Mouse (Mus musculus) intestine, embryonic 14.5 days (tissue): Measurements from ENCODE around the gene Itga6. TPM values are rescaled to one million over a fixed set of nuclear protein-coding genes. Genes with fewer than 3 reads are reported as not detected.

ENCODE experiments used
- ATAC-seq: fragments of 200-750 bp; cut with Nextera tagmentation; replicated peaks from 2 replicates; pipeline ENCODE4 v1.8.0; 2017; ENCODE audit warnings: low read depth, moderate number of reproducible peaks, moderate TSS enrichment, moderate library complexity; ENCODE audit not compliant: low FRiP score, low TSS enrichment
- DNase-seq: peaks from one replicate; pipeline ENCODE4 v3.0.0-alpha.2; 2018; ENCODE audit warnings: low spot score
- H3K27ac ChIP-seq: fragments of 300-500 bp; sonication (generic); 2 replicates; pipeline ENCODE4 v1.5.1; 2014; ENCODE audit warnings: low read depth, mild to moderate bottlenecking, control low read depth
- H3K27me3 ChIP-seq: fragments of 300-500 bp; sonication (generic); replicated peaks from 2 replicates; pipeline ENCODE4 v1.6.1; 2014; ENCODE audit warnings: low read length, control low read depth; ENCODE audit not compliant: control insufficient read depth, insufficient read depth
- H3K36me3 ChIP-seq: fragments of 300-500 bp; sonication (generic); 2 replicates; pipeline ENCODE4 v1.6.1; 2014; ENCODE audit warnings: low read length, control low read depth; ENCODE audit not compliant: control insufficient read depth, insufficient read depth
- H3K4me1 ChIP-seq: fragments of 300-500 bp; sonication (generic); replicated peaks from 2 replicates; pipeline ENCODE4 v1.6.1; 2014; ENCODE audit warnings: low read length, control low read depth, mixed read lengths; ENCODE audit not compliant: control insufficient read depth, insufficient read depth
- H3K4me2 ChIP-seq: fragments of 300-500 bp; sonication (generic); 2 replicates; pipeline ENCODE4 v1.6.1; 2014; ENCODE audit warnings: low read length
- H3K4me3 ChIP-seq: fragments of 300-500 bp; sonication (generic); 2 replicates; pipeline ENCODE4 v1.5.1; 2014; ENCODE audit warnings: low read depth, low read length, control low read depth, mixed read lengths
- H3K9ac ChIP-seq: fragments of 300-500 bp; sonication (generic); 2 replicates; pipeline ENCODE4 v1.6.1; 2014; ENCODE audit warnings: mild to moderate bottlenecking, low read length
- H3K9me3 ChIP-seq: fragments of 300-500 bp; sonication (generic); 2 replicates; pipeline ENCODE4 v1.6.1; 2016; ENCODE audit warnings: low read length, control low read depth; ENCODE audit not compliant: control insufficient read depth
- WGBS: fragments of 180-500 bp; shearing (Covaris S2); extraction: QIAGEN DNeasy Blood & Tissue Kit; methylation state at CpG from one replicate; pipeline ENCODE4 v1.1.7; 2014; 5-methylcytosine and 5-hydroxymethylcytosine counted together
- polyA plus RNA-seq: library from polyadenylated mRNA; unstranded; fragments of >200 nt; fragmentation: Nextera tagmentation; extraction: Ambion mirVana; gene quantifications from 2 replicates; pipeline ENCODE4 v1.2.1, GENCODE M21; 2014

The Itga6 gene
- polyA plus RNA-seq, 1 experiment from 2014 or later: 62.1 TPM

GRCm38 (mm10) chr2:71816391-71817041 lies 71.1 kb downstream of the Itga6 start:
- Histone ChIP-seq H3K4me3 (no peak overlapping the region), H3K27ac (no peak overlapping the region), H3K4me2 (no peak overlapping the region), H3K9me3 (no peaks in the 10 kb centered on the region), H3K36me3 (peaks cover 5% of the 10 kb centered on the region; the same call in 1 of the 2 replicates), H3K4me1 (peaks cover 20% of the 10 kb centered on the region), H3K27me3 (no peaks in the 10 kb centered on the region), H3K9ac (no peak overlapping the region)
- WGBS: 42% methylated on average over 14 of the region's 14 CpGs
- DNase-seq (no peak), ATAC-seq (no peak)

DNA sequence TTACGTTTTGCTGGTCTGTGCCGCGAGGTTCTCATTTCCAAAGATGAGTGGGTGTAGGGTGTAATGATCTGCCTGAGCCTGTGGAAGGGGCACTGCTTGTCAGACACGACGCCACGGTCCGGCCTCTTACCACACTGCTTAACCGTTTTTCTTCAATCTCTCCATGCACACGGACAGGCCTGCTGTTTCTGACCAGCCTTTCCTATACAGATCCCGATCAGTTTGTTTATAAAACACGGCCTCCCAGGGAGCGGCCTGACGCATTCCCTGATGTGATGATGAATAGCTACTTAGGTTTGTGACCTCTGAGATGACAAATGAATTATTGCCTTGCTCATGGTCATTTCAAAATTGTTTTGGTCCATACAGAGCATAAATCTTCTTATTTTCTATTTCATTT lies 78.7 kb downstream of the Itga6 start:
- Histone ChIP-seq H3K27ac (no peak overlapping the region), H3K9ac (no peak overlapping the region), H3K27me3 (no peaks in the 10 kb centered on the region), H3K36me3 (peaks cover 10% of the 10 kb centered on the region; the same call in 1 of the 2 replicates), H3K4me3 (no peak overlapping the region), H3K4me1 (no peaks in the 10 kb centered on the region), H3K4me2 (no peak overlapping the region), H3K9me3 (no peaks in the 10 kb centered on the region)
- WGBS: 39% methylated on average over 13 of the region's 13 CpGs
- DNase-seq (no peak), ATAC-seq (no peak)

DNA sequence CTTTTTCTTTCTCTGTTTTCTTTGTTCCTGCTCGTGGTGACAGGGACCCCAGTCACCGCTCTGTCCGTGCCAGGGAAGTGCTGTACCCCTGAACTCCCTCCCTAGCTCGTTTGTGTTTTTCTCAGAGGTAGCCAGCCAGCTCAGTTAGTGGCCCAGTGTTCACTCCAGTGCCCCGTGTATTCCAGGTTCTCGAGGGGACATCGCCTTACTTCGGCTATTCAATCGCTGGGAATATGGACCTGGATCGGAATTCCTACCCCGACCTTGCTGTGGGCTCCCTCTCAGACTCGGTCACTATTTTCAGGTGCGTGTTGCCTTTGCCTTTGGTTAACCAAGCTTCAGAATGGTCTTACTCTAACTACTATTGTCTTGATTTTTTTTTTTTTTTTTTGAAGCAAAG lies 82.3 kb downstream of the Itga6 start:
- Histone ChIP-seq H3K4me1 (no peaks in the 10 kb centered on the region), H3K9me3 (no peaks in the 10 kb centered on the region), H3K9ac (no peak overlapping the region), H3K4me2 (no peak overlapping the region), H3K4me3 (no peak overlapping the region), H3K36me3 (peaks cover 5% of the 10 kb centered on the region; the same call in 1 of the 2 replicates), H3K27ac (no peak overlapping the region), H3K27me3 (no peaks in the 10 kb centered on the region)
- ATAC-seq (no peak), DNase-seq (no peak)
- WGBS: 78% methylated on average over 13 of the region's 13 CpGs

DNA sequence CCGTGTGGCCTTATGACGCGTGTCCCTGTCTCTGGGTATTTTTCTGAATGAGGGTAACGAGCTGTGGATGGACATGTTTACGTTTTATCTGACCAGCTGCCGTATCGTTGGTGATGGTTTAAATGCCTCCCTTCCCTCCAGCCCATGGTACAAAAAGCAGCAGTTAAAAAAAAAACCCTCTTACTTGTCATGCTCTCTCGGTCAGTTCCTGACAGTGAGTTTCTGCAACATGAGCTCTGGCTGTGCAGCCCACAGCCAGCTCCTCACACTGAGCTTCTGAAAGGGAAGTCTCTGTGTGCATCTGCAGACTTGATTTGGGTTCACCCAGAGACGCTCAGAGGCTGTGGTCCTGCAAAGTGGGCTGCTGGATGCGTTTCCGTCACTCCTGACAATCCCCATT lies 83.5 kb downstream of the Itga6 start:
- WGBS: 51% methylated on average over 11 of the region's 11 CpGs
- H3K27ac ChIP-seq: no peak overlapping the region
- no peaks in the 10 kb centered on the region for H3K4me1 ChIP-seq
- no peak for ATAC-seq
- H3K9me3 ChIP-seq: no peaks in the 10 kb centered on the region
- H3K4me3 ChIP-seq: no peak overlapping the region
- peaks cover 5% of the 10 kb centered on the region; the same call in 1 of the 2 replicates for H3K36me3 ChIP-seq
- H3K27me3 ChIP-seq: no peaks in the 10 kb centered on the region
- no peak overlapping the region for H3K9ac ChIP-seq
- no peak overlapping the region for H3K4me2 ChIP-seq
- no peak for DNase-seq

GRCm38 (mm10) chr2:71833626-71834025 lies 88.2 kb downstream of the Itga6 start:
- Histone ChIP-seq H3K4me1 (no peaks in the 10 kb centered on the region), H3K9me3 (no peaks in the 10 kb centered on the region), H3K4me2 (no peak overlapping the region), H3K27ac (no peak overlapping the region), H3K4me3 (no peak overlapping the region), H3K27me3 (no peaks in the 10 kb centered on the region), H3K9ac (no peak overlapping the region), H3K36me3 (no peaks in the 10 kb centered on the region)
- WGBS: 76% methylated on average over 6 of the region's 6 CpGs
- ATAC-seq: no peak
- DNase-seq: no peak

DNA sequence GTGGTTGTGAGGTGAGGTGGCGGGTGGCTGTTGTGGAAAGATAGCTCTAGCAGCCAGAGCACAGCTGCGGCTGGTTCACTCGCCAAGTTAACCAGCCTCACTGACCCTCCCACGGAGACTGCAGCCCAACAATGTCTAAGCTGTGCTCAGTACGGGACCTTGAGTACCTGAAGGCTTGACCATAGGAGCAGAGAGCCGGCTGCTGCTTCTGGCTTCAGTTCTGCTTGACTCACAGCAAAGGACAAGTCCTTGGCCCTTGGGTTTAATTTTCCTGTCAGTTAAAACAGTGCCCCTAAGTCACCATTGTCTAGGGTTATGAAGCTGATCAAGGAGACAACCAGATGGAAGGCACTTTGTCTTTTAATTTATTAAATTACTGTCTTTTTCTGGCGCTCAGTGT lies 89.0 kb downstream of the Itga6 start:
- WGBS: 80% methylated on average over 7 of the region's 7 CpGs
- H3K9me3 ChIP-seq: no peaks in the 10 kb centered on the region
- no peak for ATAC-seq
- H3K27me3 ChIP-seq: no peaks in the 10 kb centered on the region
- H3K27ac ChIP-seq: no peak overlapping the region
- H3K4me2 ChIP-seq: no peak overlapping the region
- H3K4me3 ChIP-seq: no peak overlapping the region
- no peaks in the 10 kb centered on the region for H3K4me1 ChIP-seq
- no peak overlapping the region for H3K9ac ChIP-seq
- H3K36me3 ChIP-seq: no peaks in the 10 kb centered on the region
- DNase-seq: no peak

- no peaks in the 10 kb centered on the region for H3K27me3 ChIP-seq
- H3K27ac ChIP-seq: no peak overlapping the region
- H3K4me3 ChIP-seq: no peak overlapping the region
- H3K9me3 ChIP-seq: no peaks in the 10 kb centered on the region
- H3K4me2 ChIP-seq: no peak overlapping the region
- no peak for DNase-seq
- 81% methylated on average over 8 of the region's 8 CpGs for WGBS
- H3K36me3 ChIP-seq: no peaks in the 10 kb centered on the region
- ATAC-seq: no peak
- H3K9ac ChIP-seq: no peak overlapping the region
- H3K4me1 ChIP-seq: no peaks in the 10 kb centered on the region
These were observed 90.1 kb downstream of the Itga6 start for GRCm38 (mm10) chr2:71835556-71835955.

- Histone ChIP-seq H3K36me3 (peaks cover 3% of the 10 kb centered on the region; the same call in 1 of the 2 replicates), H3K4me3 (no peak overlapping the region), H3K4me1 (no peaks in the 10 kb centered on the region), H3K9ac (no peak overlapping the region), H3K27ac (no peak overlapping the region), H3K9me3 (no peaks in the 10 kb centered on the region), H3K27me3 (no peaks in the 10 kb centered on the region), H3K4me2 (no peak overlapping the region)
- 88% methylated on average over 4 of the region's 4 CpGs for WGBS
- no peak for ATAC-seq
- DNase-seq: no peak
These were observed 90.8 kb downstream of the Itga6 start for GRCm38 (mm10) chr2:71836232-71836631.

- Histone ChIP-seq H3K9me3 (no peaks in the 10 kb centered on the region), H3K4me1 (no peaks in the 10 kb centered on the region), H3K36me3 (peaks cover 5% of the 10 kb centered on the region; the same call in 1 of the 2 replicates), H3K4me3 (no peak overlapping the region), H3K9ac (no peak overlapping the region), H3K27me3 (no peaks in the 10 kb centered on the region), H3K4me2 (no peak overlapping the region), H3K27ac (no peak overlapping the region)
- ATAC-seq (no peak), DNase-seq (no peak)
- WGBS: 52% methylated on average over 4 of the region's 4 CpGs
These were observed 91.8 kb downstream of the Itga6 start for GRCm38 (mm10) chr2:71837261-71837660.
